Mouse (Mus musculus) kidney, adult 2 months (tissue): ENCODE measurements around the gene Odf4. TPM values are rescaled to one million over a fixed set of nuclear protein-coding genes. Genes with fewer than 3 reads are reported as not detected.
A peak's percentile ranks its signal among the peaks of the same experiment; 100 is the strongest.

Experiments
- DNase-seq: peaks from one replicate; pipeline ENCODE4 v3.0.0; 2021
- H3K27ac ChIP-seq: fragments of 200-500 bp; 2 replicates; pipeline ENCODE4 v1.5.1; 2012; ENCODE audit warnings: low read depth, low read length, control low read depth, inconsistent platforms; ENCODE audit not compliant: insufficient read depth
- H3K27me3 ChIP-seq: fragments of 200-500 bp; replicated peaks from 2 replicates; pipeline ENCODE4 v1.6.1; 2012; ENCODE audit warnings: mild to moderate bottlenecking, moderate library complexity, low read length, inconsistent platforms; ENCODE audit not compliant: control insufficient read depth, insufficient read depth
- H3K36me3 ChIP-seq: fragments of 200-500 bp; 2 replicates; pipeline ENCODE4 v1.6.1; 2012; ENCODE audit warnings: mild to moderate bottlenecking, moderate library complexity, low read length, inconsistent platforms; ENCODE audit not compliant: control insufficient read depth, insufficient read depth
- H3K4me1 ChIP-seq: fragments of 200-500 bp; 2 replicates; pipeline ENCODE4 v1.6.1; 2011; ENCODE audit warnings: low read length; ENCODE audit not compliant: control insufficient read depth, insufficient read depth
- H3K4me3 ChIP-seq: fragments of 200-500 bp; 2 replicates; pipeline ENCODE4 v1.5.1; 2011; ENCODE audit warnings: mild to moderate bottlenecking, low read depth, low read length, control low read depth; ENCODE audit not compliant: insufficient read depth
- CTCF ChIP-seq: fragments of 200-500 bp; conservative IDR thresholded peaks from 2 replicates; pipeline ENCODE4 v1.5.1; 2011; ENCODE audit warnings: low read depth, mild to moderate bottlenecking, control low read depth, low read length, moderate library complexity, mixed read lengths; ENCODE audit not compliant: insufficient read depth, insufficient read length
- POLR2A ChIP-seq: fragments of 200-500 bp; IDR thresholded peaks from one replicate; pipeline ENCODE4 v1.6.1; 2011; ENCODE audit warnings: low read depth, low read length, control low read depth
- WGBS: fragments of 180-500 bp; shearing (Covaris S2); methylation state at CpG from one replicate; pipeline ENCODE4 v1.1.7; 2018; 5-methylcytosine and 5-hydroxymethylcytosine counted together
- polyA plus RNA-seq: library from polyadenylated mRNA; depleted of rRNA; stranded (reverse); fragments of >200 nt; gene quantifications from 2 replicates; pipeline ENCODE4 v1.2.3, GENCODE M21; 2012; rRNA removed

Gene Odf4
- polyA plus RNA-seq, 1 experiment: 0.33 TPM

- no peak for TF ChIP-seq POLR2A
- TF ChIP-seq CTCF: no peak
- H3K27ac ChIP-seq: no peak within 1 kb of the TSS
- H3K4me3 ChIP-seq: no peak within 1 kb of the TSS
- H3K36me3 ChIP-seq: no peaks in the 10 kb centered on the region
- WGBS: 42% methylated on average over 6 of the region's 6 CpGs
- no peaks in the 10 kb centered on the region for H3K27me3 ChIP-seq
- no peak for DNase-seq
- H3K4me1 ChIP-seq: no peaks in the 10 kb centered on the region
Observed at GRCm38 (mm10) chr11:68888253-68888652, 38.6 kb downstream of the Odf4 start, which contains the start of gene Rnf222. TSS of gene Rnf222 (plus strand) at chr11:68888553.

GRCm38 (mm10) chr11:68886091-68886490, 40.8 kb downstream of the Odf4 start:
- no peaks in the 10 kb centered on the region for H3K36me3 ChIP-seq
- no peak overlapping the region for H3K27ac ChIP-seq
- H3K27me3 ChIP-seq: no peaks in the 10 kb centered on the region
- TF ChIP-seq CTCF (no peak), POLR2A (no peak)
- DNase-seq: no peak
- WGBS: 81% methylated on average over 5 of the region's 5 CpGs
- no peak overlapping the region for H3K4me3 ChIP-seq
- H3K4me1 ChIP-seq: no peaks in the 10 kb centered on the region

GRCm38 (mm10) chr11:68884368-68884767, 42.5 kb downstream of the Odf4 start:
- Histone ChIP-seq H3K27me3 (no peaks in the 10 kb centered on the region), H3K4me3 (no peak overlapping the region), H3K27ac (no peak overlapping the region), H3K36me3 (no peaks in the 10 kb centered on the region), H3K4me1 (no peaks in the 10 kb centered on the region)
- TF ChIP-seq POLR2A (no peak), CTCF (no peak)
- WGBS: 87% methylated on average over 5 of the region's 5 CpGs
- DNase-seq: no peak

GRCm38 (mm10) chr11:68883843-68884242, 43.0 kb downstream of the Odf4 start:
- no peak for TF ChIP-seq CTCF
- no peak for TF ChIP-seq POLR2A
- H3K4me3 ChIP-seq: no peak overlapping the region
- DNase-seq: no peak
- H3K4me1 ChIP-seq: no peaks in the 10 kb centered on the region
- WGBS: 80% methylated on average over 2 of the region's 2 CpGs
- H3K27me3 ChIP-seq: no peaks in the 10 kb centered on the region
- H3K36me3 ChIP-seq: no peaks in the 10 kb centered on the region
- H3K27ac ChIP-seq: no peak overlapping the region

- H3K36me3 ChIP-seq: no peaks in the 10 kb centered on the region
- TF ChIP-seq CTCF (no peak), POLR2A (no peak)
- no peak overlapping the region for H3K27ac ChIP-seq
- WGBS: 46% methylated on average over 14 of the region's 14 CpGs
- no peaks in the 10 kb centered on the region for H3K27me3 ChIP-seq
- H3K4me1 ChIP-seq: no peaks in the 10 kb centered on the region
- no peak for DNase-seq
- no peak overlapping the region for H3K4me3 ChIP-seq
Observed at GRCm38 (mm10) chr11:68882107-68882506, 44.8 kb downstream of the Odf4 start.

GRCm38 (mm10) chr11:68878811-68879210, 48.1 kb downstream of the Odf4 start:
- Histone ChIP-seq H3K4me1 (no peaks in the 10 kb centered on the region), H3K27ac (no peak overlapping the region), H3K4me3 (no peak overlapping the region), H3K27me3 (no peaks in the 10 kb centered on the region), H3K36me3 (no peaks in the 10 kb centered on the region)
- TF ChIP-seq CTCF (no peak), POLR2A (no peak)
- no peak for DNase-seq
- WGBS: 84% methylated on average over 5 of the region's 5 CpGs

GRCm38 (mm10) chr11:68874841-68875240, 52.0 kb downstream of the Odf4 start:
- H3K36me3 ChIP-seq: no peaks in the 10 kb centered on the region
- H3K4me3 ChIP-seq: no peak overlapping the region
- WGBS: 0% methylated on average over 2 of the region's 2 CpGs
- no peaks in the 10 kb centered on the region for H3K27me3 ChIP-seq
- no peaks in the 10 kb centered on the region for H3K4me1 ChIP-seq
- DNase-seq: peak; percentile 81
- no peak overlapping the region for H3K27ac ChIP-seq
- TF ChIP-seq POLR2A (no peak), CTCF (peak; percentile 74)

Other genes starting within 250 kb of the Odf4 start
- gene Myh10, start 235.5 kb downstream of the Odf4 start, polyA plus RNA-seq: 32.4 and 33.7 TPM in 2 replicates
- gene Ndel1, start 55.2 kb downstream of the Odf4 start, polyA plus RNA-seq: 88.9 and 104 TPM in 2 replicates
- 0.07 and 0.13 TPM in 2 replicates for gene Rnf222, start 38.5 kb downstream of the Odf4 start, polyA plus RNA-seq
- gene Rpl26, start 25.5 kb downstream of the Odf4 start, polyA plus RNA-seq: 1,040 and 1,128 TPM in 2 replicates
- gene Arhgef15, start 30.4 kb upstream of the Odf4 start, polyA plus RNA-seq: 38.2 and 44.7 TPM in 2 replicates
- 38.9 and 46.2 TPM in 2 replicates for gene Slc25a35, start 41.0 kb upstream of the Odf4 start, polyA plus RNA-seq
- 43.0 and 43.9 TPM in 2 replicates for gene Rangrf, start 48.1 kb upstream of the Odf4 start, polyA plus RNA-seq
- 17.2 and 18.4 TPM in 2 replicates for gene Pfas, start 81.4 kb upstream of the Odf4 start, polyA plus RNA-seq
- gene Ctc1, start 88.8 kb upstream of the Odf4 start, polyA plus RNA-seq: 30.1 and 31.4 TPM in 2 replicates
- 1.7 TPM in 2 replicates for gene Aurkb, start 118.6 kb upstream of the Odf4 start, polyA plus RNA-seq
- 14.8 and 15.6 TPM in 2 replicates for gene Borcs6, start 132.6 kb upstream of the Odf4 start, polyA plus RNA-seq
- 41.7 and 48.0 TPM in 2 replicates for gene Tmem107, start 143.7 kb upstream of the Odf4 start, polyA plus RNA-seq
- 102 and 106 TPM in 2 replicates for gene Vamp2, start 161.4 kb upstream of the Odf4 start, polyA plus RNA-seq
- gene Per1, start 168.1 kb upstream of the Odf4 start, polyA plus RNA-seq: 13.5 and 14.7 TPM in 2 replicates
- 0.18 and 0.19 TPM in 2 replicates for gene Hes7, start 193.3 kb upstream of the Odf4 start, polyA plus RNA-seq
- 0.74 and 0.79 TPM in 2 replicates for gene 9130213A22Rik, start 195.5 kb upstream of the Odf4 start, polyA plus RNA-seq
- gene Aloxe3, start 198.8 kb upstream of the Odf4 start, polyA plus RNA-seq: 0.39 and 0.48 TPM in 2 replicates
- 0.27 TPM in 2 replicates for gene Alox12b, start 229.9 kb upstream of the Odf4 start, polyA plus RNA-seq